Mouse (Mus musculus) embryonic facial prominence, embryonic 14.5 days (tissue): Measurements from ENCODE around the gene Nqo2. TPM values are rescaled to one million over a fixed set of nuclear protein-coding genes. Genes with fewer than 3 reads are reported as not detected.
"Not testable (repeated sequence)": the region's sequence is repeated elsewhere in the genome, so short reads cannot be mapped to it uniquely, and the experiment has no call there.

Experiments used
- ATAC-seq: fragments of 200-750 bp; cut with Nextera tagmentation; 2 replicates; pipeline ENCODE4 v1.8.0; 2017; ENCODE audit warnings: low read depth, moderate number of reproducible peaks, moderate TSS enrichment
- DNase-seq: peaks from one replicate; pipeline ENCODE4 v3.0.0-alpha.2; 2015; ENCODE audit warnings: low spot score
- H3K27ac ChIP-seq: fragments of 300-500 bp; sonication (generic); replicated peaks from 2 replicates; pipeline ENCODE4 v1.5.1; 2014; ENCODE audit warnings: low read depth, mild to moderate bottlenecking, low read length, moderate library complexity
- H3K27me3 ChIP-seq: fragments of 300-500 bp; sonication (generic); replicated peaks from 2 replicates; pipeline ENCODE4 v1.6.1; 2014; ENCODE audit warnings: low read length; ENCODE audit not compliant: control insufficient read depth, insufficient read depth
- H3K36me3 ChIP-seq: fragments of 300-500 bp; sonication (generic); 2 replicates; pipeline ENCODE4 v1.6.1; 2014; ENCODE audit warnings: low read length, mixed read lengths; ENCODE audit not compliant: control insufficient read depth, insufficient read depth
- H3K4me1 ChIP-seq: fragments of 300-500 bp; sonication (generic); 2 replicates; pipeline ENCODE4 v1.6.1; 2014; ENCODE audit warnings: antibody characterized with exemption, low read length; ENCODE audit not compliant: control insufficient read depth, insufficient read depth
- H3K4me2 ChIP-seq: fragments of 300-500 bp; sonication (generic); 2 replicates; pipeline ENCODE4 v1.6.1; 2014; ENCODE audit warnings: low read depth, mild to moderate bottlenecking, low read length, moderate library complexity, mixed read lengths
- H3K4me3 ChIP-seq: fragments of 300-500 bp; sonication (generic); 2 replicates; pipeline ENCODE4 v1.5.1; 2014; ENCODE audit warnings: low read depth, mild to moderate bottlenecking, low read length
- H3K9ac ChIP-seq: fragments of 300-500 bp; sonication (generic); 2 replicates; pipeline ENCODE4 v1.6.1; 2014; ENCODE audit warnings: low read depth, mild to moderate bottlenecking, low read length, moderate library complexity, mixed read lengths
- H3K9me3 ChIP-seq: fragments of 300-500 bp; sonication (generic); 2 replicates; pipeline ENCODE4 v1.6.1; 2016; ENCODE audit warnings: low read length; ENCODE audit not compliant: control insufficient read depth
- WGBS: fragments of 180-500 bp; shearing (Covaris S2); extraction: QIAGEN DNeasy Blood & Tissue Kit; methylation state at CpG from one replicate; pipeline ENCODE4 v1.1.7; 2014; 5-methylcytosine and 5-hydroxymethylcytosine counted together
- polyA plus RNA-seq: library from polyadenylated mRNA; unstranded; fragments of >200 nt; fragmentation: Nextera tagmentation; extraction: Ambion mirVana; gene quantifications from 2 replicates; pipeline ENCODE4 v1.2.1, GENCODE M21; 2014

Gene Nqo2
- polyA plus RNA-seq, 1 experiment from 2014 or later = 22.0 TPM

DNA sequence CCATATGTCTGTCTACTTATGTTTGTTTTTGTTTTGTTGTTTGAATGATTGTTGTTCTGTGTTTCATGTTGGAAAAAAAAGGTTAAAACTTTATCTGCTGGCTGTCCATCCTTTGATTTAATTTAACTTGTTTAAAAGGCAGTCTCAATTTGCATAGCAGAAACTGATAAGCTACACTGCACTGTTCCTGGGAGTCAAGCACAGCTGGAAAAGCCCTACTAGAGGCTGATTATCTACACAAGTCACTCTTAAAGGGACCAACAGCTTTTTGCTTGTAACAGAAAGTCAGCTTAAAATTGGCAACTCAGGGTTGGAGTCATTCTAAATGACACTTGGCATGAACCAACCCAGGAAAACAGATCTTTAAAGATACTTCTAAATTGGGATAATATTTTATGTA, 26.9 kb upstream of the Nqo2 start:
- H3K4me2 ChIP-seq, H3K9ac ChIP-seq, H3K4me1 ChIP-seq, ATAC-seq, H3K36me3 ChIP-seq, H3K27me3 ChIP-seq, H3K4me3 ChIP-seq, DNase-seq, H3K9me3 ChIP-seq, H3K27ac ChIP-seq: not testable (repeated sequence)

DNA sequence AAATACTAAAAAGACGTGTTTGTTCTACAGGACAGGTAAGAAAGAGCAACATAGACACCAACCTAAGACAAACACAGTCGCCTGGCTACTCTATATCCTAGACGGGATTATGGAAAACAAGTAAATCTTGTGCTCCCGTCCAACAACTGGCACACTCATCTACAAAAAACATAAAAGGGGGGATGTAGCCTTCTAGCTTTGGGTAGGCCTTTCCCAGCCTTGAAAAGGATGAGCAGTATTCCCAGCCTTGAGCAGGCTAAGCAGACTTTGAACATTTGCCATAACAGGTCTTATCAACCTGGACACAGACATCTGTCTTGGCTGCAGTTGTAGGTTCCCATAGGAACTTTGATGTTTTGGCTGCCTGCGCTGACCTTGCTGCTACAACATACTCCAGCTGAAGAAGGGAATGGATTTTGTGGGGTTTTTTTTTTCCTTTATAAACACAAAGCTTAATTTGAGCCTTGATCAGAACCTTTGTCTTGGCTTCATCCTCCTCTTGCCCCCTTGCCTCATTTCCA, 23.1 kb upstream of the Nqo2 start:
- no peaks in the 10 kb centered on the region for H3K36me3 ChIP-seq
- no peaks in the 10 kb centered on the region for H3K27me3 ChIP-seq
- ATAC-seq (no peak), DNase-seq (no peak)
- 84% methylated on average over 5 of the region's 5 CpGs for WGBS
- no peak overlapping the region for H3K9ac ChIP-seq
- no peak overlapping the region for H3K4me3 ChIP-seq
- peaks cover 5% of the 10 kb centered on the region; the same call in 1 of the 2 replicates for H3K4me1 ChIP-seq
- H3K27ac ChIP-seq = no peak overlapping the region
- no peaks in the 10 kb centered on the region for H3K9me3 ChIP-seq
- no peak overlapping the region for H3K4me2 ChIP-seq

DNA sequence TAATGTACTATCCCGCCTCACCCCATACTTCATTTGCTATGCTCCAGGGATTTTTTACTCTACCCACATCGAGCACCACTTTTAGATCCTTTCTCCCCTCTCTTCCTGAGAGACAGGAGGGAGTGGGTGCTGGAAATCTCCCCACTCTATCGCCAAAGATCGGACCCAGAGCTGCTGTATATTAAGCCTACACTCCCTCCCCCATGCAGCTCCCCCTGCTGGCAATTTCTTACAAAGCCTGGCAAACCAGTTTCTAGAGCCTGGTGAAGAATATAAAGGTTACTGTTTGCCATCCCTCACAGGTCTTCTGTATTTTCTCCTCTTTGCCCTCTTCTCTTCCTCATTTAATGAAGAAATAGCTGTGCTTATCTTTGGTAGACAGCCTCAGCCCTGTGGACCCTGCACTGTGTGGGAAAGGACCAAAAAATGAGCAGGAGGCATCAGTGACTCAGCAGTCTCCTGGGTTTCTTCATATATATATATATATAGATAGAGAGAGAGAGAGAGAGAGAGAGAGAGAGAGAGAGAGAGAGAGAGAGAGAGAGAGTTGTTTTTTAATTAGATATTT, 22.2 kb upstream of the Nqo2 start:
- Histone ChIP-seq H3K36me3 (no peaks in the 10 kb centered on the region), H3K4me1 (no peaks in the 10 kb centered on the region), H3K4me2 (no peak overlapping the region), H3K27ac (no peak overlapping the region), H3K27me3 (no peaks in the 10 kb centered on the region), H3K9ac (no peak overlapping the region), H3K4me3 (no peak overlapping the region), H3K9me3 (no peaks in the 10 kb centered on the region)
- DNase-seq = no peak
- WGBS = 43% methylated on average over 4 of the region's 4 CpGs
- ATAC-seq = no peak

DNA sequence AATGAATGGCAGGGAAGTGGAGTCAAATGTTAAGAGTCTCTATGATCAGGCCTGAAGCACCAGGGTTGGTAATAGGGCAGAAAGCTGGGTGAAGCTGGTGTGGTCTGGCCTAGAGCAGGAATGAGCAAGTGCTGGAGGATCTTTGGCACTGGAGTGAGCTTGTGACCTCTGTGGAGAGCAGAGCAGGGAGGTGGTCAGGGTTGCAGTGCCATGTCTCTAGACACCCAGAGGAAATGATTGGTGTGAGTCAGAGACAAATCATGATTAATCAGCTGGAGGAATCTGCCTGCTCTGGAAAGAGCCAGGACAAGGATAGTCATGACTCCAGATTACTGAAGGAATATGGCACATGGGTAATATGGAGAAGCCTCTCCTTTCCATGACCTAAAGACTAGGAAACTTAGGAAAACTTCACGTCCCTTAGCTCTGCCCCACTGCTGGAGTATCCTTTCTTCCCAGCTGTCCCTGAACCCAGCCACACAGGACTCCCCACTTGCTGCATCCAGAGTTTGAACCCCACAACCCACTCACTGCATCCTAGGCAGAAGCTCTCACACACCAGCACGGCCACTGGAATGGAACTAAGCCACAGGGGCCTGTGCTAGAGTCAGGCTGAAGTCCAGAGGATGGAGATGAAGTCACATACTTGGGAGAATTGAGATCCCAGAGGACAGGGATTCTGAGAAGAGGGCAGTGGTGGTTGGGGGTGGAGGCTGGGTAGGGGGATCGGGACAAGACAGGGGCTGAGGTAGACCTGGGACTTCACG, 13.0 kb upstream of the Nqo2 start:
- Histone ChIP-seq H3K27me3 (no peaks in the 10 kb centered on the region), H3K9ac (no peak overlapping the region), H3K36me3 (no peaks in the 10 kb centered on the region), H3K4me3 (no peak overlapping the region), H3K9me3 (no peaks in the 10 kb centered on the region), H3K27ac (no peak overlapping the region), H3K4me2 (no peak overlapping the region), H3K4me1 (no peaks in the 10 kb centered on the region)
- ATAC-seq (no peak), DNase-seq (no peak)
- WGBS = 80% methylated on average over 4 of the region's 4 CpGs

DNA sequence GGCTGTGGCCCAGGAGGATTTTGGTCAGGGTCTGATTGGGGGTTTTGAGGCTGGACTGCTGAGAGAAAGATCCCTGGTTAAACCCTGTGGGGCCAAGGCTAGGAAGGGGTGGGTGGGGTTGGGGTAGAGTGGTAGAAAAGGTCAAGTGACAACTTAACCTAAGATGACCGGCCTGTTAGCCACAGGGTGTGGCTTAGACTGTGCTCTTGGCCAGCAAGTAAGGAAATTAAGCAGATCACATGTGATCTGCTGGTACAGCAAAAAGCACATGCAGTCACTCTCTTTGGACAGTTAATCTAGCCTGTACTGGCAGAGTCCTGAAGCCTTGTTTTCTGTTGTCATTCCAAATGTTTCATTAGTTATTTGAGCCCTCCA, 12.4 kb upstream of the Nqo2 start:
- H3K36me3 ChIP-seq = no peaks in the 10 kb centered on the region
- H3K4me1 ChIP-seq = no peaks in the 10 kb centered on the region
- ATAC-seq (no peak), DNase-seq (no peak)
- H3K9ac ChIP-seq = no peak overlapping the region
- no peaks in the 10 kb centered on the region for H3K9me3 ChIP-seq
- no peak overlapping the region for H3K4me2 ChIP-seq
- H3K27ac ChIP-seq = no peak overlapping the region
- no peaks in the 10 kb centered on the region for H3K27me3 ChIP-seq
- 50% methylated on average over 1 of the region's 1 CpGs for WGBS
- H3K4me3 ChIP-seq = no peak overlapping the region

DNA sequence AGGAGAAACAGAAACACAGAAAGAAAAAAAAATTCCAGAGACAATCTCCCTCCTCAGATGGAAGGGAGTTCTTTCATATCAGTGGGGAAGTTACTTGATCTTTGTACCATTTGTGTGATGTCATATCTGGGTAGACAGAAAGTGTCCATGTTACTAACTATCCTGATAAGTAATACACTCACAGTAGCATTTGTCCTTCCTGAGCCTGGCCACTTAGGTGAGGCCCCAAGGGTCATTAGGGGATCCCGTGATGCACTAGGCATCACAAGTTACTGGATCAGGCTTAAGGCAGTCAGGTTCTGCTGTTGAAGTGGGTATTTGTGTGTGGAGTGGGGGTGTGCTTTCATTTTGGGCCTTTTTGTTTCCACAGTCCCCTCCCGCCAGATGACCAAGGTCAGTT, 11.5 kb upstream of the Nqo2 start:
- 76% methylated on average over 2 of the region's 2 CpGs for WGBS
- H3K27ac ChIP-seq = no peak overlapping the region
- no peaks in the 10 kb centered on the region for H3K36me3 ChIP-seq
- no peaks in the 10 kb centered on the region for H3K27me3 ChIP-seq
- ATAC-seq (no peak), DNase-seq (no peak)
- H3K4me3 ChIP-seq = no peak overlapping the region
- H3K9ac ChIP-seq = no peak overlapping the region
- H3K9me3 ChIP-seq = no peaks in the 10 kb centered on the region
- H3K4me1 ChIP-seq = no peaks in the 10 kb centered on the region
- H3K4me2 ChIP-seq = no peak overlapping the region

DNA sequence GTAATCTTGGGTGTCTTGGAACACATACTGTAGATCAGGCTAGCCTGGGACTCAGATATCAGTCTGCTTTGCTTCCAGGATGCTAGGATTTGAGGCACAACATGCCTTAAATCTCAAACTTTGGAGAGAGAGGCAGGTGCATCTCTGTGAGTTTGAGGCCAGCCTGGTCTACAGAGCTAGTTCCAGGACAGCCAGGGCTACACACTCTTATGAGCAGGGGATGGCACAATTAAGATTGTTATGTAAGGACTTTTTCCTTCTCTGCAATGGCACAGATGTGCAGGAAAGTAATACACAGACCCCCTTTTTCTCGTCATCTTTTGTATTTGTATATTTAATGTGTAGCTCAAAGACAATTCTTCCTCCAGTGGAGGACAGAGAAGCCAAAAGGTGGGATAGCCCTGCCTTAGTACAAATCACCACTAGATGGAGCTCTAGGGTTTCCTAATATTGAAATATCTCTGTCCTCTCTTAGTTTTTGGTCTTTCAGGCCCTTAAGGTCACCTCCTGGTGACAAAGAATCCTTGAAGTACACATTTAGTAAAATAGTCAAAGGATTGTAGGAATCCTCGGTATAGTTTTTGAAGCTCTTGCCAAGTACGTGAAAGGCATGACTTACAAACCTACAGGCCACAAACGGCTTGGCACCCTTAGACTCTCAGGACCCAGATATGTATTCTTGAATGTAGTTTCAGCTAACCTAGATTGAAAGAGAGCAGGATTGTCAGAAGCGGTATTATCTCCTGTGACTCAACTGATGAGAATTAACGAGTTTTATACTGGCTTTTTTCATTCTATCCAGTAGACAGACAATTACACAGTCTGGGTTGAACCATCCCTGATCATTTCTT, 7.7 kb upstream of the Nqo2 start:
- H3K9ac ChIP-seq = no peak overlapping the region
- H3K27me3 ChIP-seq = no peaks in the 10 kb centered on the region
- no peak overlapping the region for H3K4me2 ChIP-seq
- H3K4me3 ChIP-seq = no peak overlapping the region
- H3K36me3 ChIP-seq = no peaks in the 10 kb centered on the region
- no peaks in the 10 kb centered on the region for H3K4me1 ChIP-seq
- H3K9me3 ChIP-seq = no peaks in the 10 kb centered on the region
- peak; percentile 50 for DNase-seq
- ATAC-seq = no peak
- no peak overlapping the region for H3K27ac ChIP-seq
- WGBS = 38% methylated on average over 6 of the region's 6 CpGs

DNA sequence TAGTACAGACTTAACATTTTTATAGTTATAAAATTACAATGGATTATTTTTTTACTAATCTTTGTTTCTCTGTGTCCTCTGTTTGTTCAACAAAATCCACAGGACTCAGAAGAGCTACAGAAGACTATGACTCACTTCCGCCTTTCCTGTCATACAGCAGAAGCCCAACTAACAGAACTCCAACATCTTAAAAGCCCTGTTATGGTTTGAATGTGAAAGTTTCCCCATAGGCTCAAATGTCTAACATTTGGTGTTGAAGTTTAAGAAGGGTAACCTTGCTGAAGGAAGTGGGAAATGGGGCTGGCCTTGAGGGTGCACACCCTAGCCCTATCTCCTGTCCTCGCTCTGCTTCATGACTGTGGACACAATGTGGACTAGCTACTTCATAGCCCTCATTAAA, 4.7 kb upstream of the Nqo2 start:
- no peak overlapping the region for H3K27ac ChIP-seq
- no peaks in the 10 kb centered on the region for H3K4me1 ChIP-seq
- H3K4me2 ChIP-seq = no peak overlapping the region
- no peaks in the 10 kb centered on the region for H3K36me3 ChIP-seq
- no peak overlapping the region for H3K4me3 ChIP-seq
- DNase-seq = no peak
- WGBS = 86% methylated on average over 2 of the region's 2 CpGs
- no peaks in the 10 kb centered on the region for H3K27me3 ChIP-seq
- no peak overlapping the region for H3K9ac ChIP-seq
- H3K9me3 ChIP-seq = no peaks in the 10 kb centered on the region
- no peak for ATAC-seq
